Mouse (Mus musculus) fibroblast of lung, adult 2 months (primary cell): Measurements from ENCODE around the gene Cpt1a.

Source experiments
- DNase-seq: peaks from one replicate; pipeline ENCODE4 v3.0.0-alpha.2; 2011; ENCODE audit warnings: low read depth

Gene Cpt1a

DNA sequence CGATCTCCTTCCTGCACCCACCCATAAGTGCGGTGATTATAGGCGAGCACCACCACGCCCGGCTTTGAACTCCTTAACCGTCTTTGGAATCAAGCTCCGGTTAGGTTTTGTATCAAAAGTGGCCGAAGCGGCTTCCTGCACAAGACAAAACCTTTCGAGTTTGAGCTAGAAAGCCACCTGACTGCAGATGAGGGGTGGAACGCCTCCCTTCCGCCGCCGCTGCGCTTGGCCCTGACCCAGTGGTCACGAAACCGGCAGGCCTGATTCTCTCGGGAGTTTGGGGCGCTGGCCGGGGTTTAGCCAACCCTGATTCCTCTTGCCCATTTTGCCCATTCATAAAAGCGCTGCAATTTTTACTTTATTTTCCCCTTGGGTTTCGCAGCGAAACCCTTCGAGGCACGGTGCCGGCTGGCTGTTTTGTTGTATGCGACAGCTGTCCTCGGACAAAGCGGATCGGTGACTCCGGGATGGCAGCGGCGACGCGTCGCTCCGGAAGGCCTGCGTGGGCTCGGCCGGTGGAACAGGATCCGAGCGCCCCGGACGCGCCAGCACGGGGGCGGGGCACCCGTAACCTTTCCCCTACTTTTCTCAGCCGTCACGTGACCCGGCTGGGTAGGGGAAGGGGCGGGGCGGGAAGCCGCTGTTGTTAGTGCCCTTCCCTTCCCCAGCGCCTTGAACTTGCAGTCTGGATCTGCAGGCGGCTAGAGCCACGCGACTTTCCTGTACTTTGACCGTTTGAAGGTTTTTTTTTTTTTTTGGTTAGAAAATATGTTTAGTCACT is 3.0 kb downstream of the Cpt1a start:
- DNase-seq: peak; percentile 80

DNA sequence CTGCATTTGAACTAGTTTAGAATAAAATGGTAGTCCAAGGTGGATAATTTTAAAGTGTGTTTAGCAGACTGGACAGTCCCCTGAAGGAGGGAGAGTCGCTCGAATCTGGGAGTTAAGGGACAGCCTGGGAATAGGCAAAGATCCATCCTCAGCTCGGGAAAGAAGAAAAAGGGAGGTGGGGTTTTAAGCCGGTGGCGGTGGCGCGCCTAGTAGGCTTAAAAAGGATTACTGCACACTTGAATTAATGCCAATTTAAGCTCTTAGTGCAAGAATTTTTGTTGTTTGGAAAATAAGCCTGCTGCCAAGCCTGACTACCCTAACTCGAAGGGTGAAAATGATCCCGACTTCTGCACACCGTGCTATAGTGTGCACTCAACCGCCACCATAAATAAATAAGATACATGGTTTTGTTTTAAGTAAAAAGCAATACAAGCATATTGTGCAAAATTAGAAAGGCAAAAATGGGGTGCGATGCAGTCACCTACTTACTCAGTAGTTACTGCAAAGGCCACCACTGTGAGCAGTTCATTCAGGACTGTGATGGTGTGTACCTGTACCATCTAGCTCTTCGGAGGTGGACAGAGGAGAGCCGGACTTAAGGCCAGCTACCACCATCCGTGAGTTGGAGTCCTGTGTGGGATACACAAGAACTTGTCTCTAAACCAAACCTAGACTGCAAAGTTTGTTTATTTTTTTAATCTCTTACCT is 3.8 kb downstream of the Cpt1a start:
- no peak for DNase-seq

DNA sequence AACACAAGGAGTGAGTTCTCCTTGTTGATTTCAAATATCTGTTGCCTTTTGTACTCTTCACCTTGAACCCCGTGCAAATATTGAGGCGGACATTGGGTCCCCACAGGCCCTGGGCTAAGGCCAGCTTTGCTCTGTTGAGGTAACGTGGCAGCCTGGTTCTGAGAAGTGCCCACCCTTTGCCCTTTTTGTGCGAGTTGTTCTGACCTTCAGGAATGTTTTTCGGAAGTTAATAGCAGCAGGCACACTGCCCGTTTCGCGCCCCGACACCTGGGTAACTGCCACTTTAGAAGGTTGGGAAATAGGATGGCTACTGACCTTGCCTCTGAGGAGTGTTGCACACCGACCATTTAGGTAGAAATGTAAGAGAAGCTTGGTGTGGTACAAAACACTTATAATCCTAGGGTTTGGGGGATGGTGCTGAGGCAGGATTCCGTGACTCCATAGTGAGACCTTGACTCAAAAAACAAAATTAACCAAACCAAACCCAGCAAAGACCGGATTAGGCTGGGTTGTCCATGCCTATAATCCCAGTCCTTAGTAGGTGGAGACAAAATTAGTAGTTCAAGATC is 4.4 kb downstream of the Cpt1a start:
- DNase-seq: no peak

DNA sequence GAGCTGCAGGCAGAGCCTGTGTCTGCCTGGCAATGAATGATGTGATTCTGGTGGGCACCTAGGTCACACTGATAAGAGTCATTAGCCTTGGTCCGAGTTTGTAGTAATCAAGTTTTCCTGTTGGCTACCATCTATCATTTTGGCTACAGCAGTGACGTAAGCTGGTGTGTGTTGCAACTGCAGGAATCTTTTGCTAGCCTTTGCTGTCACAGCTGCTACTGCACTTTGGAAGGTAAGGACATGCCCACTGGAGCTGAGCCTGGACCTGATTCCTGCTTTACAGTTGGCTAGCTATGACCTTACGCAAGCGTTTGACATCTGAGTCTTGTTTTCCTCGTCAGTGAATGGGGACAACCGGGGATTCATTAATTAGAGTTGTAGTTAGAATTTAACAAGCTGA is 11.1 kb downstream of the Cpt1a start:
- no peak for DNase-seq

DNA sequence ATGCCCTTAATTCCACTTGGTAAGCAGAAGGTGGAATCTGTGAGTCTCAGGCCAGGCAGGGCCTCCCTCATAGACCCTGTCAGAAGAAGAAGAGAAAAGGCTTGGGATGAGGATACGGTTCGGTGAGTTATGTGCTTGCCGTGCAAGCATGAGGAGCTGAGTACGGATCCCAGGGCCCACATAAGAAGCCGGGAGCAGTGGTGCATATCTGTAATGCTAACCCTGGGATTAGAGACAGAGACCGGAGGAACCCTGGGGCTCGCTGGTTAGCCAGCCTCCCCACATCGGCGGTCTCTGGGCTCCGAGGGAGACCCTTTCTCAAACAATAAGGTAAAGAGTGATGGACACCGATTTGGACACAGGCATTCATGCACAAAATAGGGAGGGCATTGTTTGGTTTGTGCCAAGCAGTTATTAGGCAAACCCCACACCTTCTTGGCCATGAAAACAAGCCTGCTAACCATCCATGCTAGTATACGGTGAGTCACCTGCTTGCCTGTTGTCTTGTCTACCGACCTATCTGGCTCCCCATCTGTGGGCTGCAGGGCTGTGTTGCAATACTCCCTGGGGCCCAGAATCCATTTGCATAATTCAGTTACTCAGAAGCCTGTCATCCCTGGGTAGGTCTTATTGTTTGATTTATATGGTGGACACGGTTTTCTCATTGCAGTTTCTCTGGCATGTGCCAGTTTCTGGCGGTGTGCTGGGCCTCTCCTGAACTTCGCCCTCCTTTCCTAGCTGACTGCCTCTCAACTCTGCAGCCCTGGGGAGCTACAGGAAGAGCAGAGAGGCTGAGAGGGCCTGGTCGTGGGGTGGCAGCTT is 11.8 kb downstream of the Cpt1a start:
- peak; percentile 73 for DNase-seq

DNA sequence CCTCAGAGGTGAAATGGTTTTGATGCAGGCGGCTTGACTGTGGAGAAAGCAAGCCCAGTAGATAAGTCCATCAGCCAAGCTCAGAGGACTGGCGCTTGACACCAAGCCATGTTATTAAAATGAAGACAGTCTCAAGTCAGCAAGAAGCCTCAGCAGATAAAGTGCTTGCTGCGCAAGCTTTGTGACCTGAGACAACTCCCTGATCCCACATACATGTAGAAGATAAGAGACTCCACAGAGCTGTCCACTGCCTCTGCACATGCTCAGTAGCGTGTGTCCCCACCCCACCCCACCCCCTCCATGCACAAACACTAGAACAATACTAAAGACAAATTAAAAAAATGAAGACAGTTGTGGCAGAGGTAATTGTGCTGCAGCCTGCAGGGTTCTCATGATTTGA is 12.4 kb downstream of the Cpt1a start:
- DNase-seq: no peak

DNA sequence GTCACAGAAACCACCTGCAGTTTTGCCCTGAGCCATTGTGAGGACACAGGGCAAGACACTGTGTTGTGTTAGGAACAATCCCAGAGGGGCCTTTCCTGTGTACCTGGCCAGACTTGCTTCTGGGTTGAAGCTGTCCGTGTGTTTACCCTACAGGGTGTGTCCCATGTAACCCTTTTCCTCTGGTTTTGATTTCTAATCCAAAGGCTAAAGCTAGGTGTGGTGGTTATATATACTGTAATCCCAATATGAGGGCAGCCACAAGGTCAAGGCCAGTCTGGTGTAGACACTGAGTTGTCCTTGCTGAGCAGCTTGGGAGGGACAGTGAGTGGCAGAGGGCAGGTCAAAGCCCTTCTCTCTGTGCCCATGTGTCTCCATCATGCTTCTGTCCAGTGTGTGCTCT is 13.8 kb downstream of the Cpt1a start:
- DNase-seq: no peak

DNA sequence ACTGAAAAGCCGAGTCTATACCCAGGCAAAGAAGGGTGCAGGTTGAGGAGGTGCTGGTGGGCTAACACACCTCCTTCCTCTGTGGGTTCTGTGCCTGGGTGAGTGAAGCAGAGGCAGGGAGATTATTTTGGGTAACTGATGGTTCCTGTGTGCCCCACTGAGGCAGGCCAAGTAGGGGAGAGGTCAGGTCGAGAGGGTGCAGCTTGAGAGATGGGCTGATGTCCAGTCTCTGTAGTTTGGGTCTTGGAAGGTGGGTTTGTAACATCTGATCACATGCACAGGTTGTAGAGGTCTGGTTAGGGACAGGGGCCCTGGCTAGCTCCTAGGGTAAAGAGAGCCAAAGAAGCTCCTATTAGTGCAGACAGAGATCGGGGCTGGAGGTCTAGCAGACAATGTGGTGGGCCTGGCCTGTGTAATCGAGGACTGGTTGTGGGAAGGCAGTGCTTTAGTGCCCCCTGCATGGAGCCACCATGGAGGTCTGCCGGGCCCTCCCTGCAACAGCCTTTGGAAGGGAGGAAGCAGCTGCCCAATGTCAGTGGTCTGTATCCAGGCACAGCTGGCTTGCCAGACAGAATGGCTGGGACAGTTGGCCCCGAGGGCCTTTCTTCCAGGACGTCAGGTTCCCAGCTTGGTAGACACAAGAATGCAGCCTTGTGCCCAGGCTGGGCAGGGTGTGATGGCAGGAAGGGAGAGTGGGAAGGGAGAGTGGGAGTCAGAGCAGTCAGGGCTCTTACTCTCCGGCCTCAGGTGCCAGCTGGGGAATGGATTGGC is 14.5 kb downstream of the Cpt1a start:
- DNase-seq: no peak

DNA sequence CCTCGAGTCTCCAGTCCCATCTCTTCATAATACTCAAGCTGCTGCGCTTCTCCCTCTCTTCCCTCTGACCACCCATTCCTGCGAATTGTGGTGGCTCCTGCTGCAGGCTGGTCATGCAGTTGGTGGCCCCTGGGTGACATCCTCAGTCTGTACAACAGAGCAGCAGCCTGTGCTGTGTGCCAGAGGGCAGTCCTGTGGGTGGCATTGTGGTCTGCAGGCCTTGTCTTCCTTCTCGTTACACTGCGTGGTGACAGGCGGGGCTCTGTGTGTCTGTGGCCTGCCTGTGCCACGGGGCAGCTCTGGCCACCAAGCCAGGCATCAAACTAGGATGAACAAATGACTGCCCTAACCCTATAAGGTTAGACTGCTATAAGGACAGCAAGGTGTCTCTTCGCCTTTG is 17.1 kb downstream of the Cpt1a start:
- DNase-seq: no peak

DNA sequence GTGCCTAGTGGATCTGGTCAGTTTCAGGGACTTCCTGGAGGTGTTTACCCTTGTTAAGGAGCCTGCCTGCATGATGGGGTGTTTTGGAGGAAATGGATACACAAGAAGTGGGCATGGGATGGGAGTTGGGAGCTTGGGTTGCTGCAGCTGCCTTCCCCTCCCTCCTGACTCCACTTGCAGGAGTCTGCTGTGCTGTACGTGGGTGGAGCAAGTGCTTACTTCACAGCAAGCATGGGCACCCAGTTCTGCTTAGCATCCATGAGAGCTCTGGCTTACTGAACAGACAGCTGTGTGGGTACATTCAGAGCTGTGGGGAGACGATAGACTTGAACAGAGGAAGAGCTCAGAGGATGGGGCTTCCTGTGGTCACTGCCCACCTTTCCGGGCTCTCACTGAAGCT is 18.9 kb downstream of the Cpt1a start:
- no peak for DNase-seq

DNA sequence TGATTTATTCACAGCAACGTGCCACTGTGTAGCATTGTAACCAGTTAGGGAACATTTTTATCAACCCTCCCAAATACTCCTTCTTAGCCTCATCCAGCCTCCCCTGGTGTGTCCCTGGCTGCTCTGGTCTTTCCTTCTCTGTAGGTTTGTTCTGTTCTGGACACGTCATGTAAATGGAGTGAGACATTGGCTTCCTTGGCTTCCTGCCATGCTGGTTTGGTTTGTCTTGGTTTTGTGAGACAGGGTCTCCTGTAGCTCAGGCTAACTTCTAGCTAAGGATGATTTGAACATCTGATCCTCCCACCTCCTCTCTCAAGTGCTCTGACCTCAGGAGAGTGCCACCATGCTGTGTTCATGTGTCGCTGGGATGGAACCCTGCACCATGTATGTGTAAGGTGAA is 21.8 kb downstream of the Cpt1a start:
- DNase-seq: no peak

DNA sequence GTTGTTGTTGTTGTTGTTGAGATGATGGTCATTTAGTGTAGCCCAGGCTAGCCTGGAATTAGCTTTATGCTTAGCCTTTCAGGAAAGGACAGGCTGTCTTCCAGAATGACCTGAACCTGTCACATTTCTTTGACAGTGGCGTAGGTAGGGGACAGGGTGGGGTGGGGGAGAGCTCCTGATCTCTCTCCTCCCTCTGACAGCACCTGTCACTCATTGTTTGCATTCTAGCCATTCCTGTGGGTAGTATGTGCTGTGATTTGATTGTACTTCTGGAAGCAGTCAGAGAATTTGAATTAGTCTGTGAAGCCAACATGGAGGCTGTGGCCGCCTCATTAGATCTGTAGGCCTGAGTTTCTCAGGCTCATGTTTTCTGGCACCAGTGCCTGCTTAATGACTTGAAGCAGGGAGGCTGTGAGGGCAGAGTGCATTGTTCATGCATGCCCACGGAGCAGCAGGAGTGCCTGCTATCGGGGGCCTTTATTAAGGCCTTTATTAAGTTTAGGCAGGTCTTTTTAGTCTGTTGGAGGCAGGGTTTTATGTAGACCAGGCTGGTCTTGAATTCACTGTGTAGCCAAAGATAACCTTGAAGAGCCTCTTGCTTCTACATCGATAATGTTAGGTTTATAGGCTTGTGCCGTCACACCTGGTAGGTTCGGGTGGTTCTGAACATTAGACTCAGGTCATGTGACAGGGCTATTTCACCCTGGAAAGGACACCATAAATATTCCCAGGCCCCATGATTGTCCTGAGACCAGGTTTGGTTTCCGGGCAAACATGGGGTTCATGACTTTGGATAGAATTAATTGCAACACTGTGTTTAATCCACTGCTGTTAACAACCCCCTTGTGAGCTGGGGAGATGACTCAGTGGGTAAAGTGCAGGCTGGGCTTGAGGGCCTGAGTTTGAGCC is 22.8 kb downstream of the Cpt1a start:
- no peak for DNase-seq

DNA sequence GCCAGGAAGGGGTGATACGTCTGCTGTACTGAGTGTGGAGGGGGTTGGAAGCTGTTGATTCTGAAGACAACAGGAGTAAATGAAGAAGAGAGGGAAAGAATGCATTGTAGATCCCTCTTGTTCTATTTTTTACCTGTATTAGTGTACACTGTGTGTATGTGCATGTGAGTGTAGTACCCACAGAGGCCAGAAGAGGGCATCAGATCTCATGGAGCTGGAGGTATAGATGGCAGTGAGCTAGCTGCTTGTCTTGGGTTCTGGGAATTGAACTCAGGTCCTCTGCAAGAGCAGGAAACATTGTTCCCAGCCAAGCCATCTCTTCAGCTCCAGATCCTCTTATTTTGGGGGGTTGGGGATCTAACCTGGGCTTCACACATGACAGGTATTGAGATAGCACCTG is 25.6 kb downstream of the Cpt1a start:
- no peak for DNase-seq

DNA sequence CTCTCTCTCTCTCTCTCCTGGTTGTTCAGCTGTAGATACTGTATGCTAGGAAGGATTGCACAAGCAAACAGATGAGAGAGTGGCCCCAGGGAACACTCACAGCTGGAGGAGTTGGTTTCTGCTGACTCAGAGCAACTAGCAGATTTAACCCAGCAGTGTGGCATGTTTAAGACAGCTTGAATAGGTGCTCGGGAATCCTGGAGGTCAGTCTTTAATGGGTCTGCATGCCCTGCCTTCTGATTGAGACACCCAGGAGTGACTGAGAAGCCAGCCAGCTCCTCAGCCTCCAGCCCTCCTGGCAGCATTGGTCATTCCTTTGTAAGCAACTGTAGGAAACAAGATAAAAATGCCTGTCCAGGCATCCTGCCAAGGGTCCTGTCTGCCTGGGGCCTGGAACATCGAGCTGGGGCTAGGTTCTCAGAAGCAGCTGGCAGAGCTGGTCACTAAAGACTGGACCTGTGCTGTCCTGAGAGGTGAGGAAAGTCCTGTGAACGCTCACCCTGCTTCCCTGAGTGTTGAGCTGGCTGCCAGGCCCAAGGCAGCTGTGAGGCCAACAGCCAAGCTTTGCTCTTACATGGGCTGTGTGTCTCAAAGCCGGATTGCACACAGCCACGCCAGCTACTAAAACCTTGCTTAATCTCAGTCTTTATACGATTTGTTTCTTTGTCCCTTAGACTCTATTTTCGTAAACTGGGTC is 31.4 kb downstream of the Cpt1a start:
- peak; percentile 93 for DNase-seq

DNA sequence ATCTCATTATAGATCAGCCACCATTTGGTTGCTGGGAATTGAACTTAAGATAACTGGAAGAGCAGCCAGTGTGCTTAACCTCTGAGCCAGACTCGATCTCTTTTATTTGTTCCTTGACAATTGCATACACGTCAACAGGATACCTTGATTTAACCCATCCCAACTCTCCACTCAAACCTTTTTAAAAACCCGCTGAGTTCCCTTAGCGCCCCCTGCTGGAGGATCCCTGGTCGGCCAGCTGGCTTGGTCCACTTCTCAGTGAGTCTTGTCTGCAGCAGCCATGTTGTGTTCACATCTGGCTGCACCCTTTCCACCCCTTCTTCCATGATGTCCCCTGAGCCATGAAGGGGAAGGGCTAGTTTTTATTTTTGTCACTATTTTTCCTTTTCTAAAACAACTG is 33.0 kb downstream of the Cpt1a start:
- DNase-seq: no peak

DNA sequence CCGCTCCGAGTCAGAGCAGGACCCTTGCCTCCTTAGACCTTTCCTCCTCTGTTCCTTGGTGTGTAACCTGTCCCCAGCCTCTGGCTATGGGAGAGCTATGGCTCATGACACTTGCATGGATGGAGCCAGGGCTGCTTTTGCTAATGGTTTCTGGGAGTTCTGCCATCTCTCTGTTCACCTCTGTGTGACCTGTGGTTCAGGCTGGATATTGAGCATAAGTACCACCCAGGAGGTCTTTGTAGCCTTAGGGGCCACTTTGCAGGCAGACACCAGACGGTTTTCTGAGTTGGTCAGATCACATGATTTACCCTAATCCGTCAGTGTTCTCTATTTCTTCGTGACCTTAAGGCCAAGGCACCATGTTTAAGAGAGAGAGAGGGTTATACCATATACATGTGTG is 34.4 kb downstream of the Cpt1a start:
- DNase-seq: no peak

DNA sequence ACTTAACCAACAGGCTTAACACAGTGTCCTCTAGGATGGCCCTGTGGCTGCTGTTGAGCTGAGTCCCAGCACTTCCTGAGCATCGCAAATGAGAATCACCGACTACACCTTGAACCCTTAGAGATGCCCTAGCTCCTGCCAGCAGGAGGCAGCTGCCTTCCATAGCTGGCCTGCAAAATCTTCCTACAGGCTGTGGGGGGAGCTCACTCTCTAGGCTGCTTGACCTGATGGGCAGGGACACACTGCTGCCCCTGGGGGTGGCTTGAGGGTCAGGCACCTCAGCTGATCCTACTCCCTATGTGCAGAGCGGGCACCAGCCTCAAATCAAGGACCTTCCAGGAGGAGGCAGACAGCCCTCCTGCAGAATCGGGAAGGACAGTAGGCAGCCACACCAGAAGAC is 35.5 kb downstream of the Cpt1a start:
- no peak for DNase-seq

DNA sequence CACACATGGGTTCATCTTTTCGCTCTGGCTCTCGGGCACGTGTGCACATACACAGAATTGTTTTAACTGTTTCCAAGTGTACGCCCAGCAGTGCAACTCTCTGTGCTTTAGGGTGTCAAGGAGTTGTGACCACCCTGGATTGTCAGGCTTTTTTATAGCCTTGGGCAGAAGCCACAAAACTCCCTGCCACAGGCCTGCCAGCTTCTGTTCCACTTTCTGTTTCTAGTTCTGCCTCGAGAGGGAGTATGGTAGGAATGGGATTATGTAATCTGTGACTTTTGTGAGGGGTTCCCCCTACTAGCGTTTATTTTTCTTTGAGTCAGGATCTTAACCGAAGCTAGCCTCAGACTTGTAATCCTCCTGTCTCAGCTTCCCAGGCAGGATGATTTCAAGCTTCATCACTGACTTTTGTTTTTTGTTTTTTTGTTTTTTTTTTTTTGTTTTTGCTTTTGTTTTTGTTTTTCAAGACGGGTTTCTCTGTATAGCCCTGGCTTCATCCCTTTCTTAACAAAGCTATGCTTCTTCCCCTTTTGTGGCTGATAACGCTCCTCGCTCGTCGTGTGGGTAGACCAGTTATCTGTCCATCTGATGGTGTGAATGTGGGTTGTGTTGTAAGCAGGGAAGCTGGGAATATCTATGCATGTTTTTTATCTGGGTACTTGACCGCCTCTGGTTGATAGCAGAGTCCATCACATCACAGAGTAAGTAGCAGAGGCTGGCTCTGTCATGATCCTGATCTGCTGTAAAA is 37.9 kb downstream of the Cpt1a start:
- no peak for DNase-seq

DNA sequence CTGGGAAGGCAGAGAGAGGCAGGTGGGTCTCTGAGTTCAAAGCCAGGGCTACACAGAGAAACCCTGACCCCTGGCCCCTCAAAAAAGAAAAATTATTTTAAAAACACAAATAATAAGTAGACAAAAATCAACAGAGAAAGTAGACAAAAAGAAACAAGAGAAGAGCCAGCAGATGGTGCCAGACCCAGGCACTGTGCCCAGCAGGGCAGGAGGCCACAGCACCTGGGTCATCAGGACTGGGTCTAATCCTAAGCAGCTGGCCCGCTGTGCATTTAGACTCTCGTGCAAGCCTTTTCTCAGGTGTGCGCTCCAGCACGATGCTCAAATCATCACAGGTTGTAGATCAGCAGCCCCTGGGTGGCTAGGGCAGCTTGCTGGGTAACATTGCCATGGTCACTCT is 41.4 kb downstream of the Cpt1a start:
- no peak for DNase-seq
